Mouse (Mus musculus): ENCODE data around the gene Proser2.

Proser2 gene

DNA sequence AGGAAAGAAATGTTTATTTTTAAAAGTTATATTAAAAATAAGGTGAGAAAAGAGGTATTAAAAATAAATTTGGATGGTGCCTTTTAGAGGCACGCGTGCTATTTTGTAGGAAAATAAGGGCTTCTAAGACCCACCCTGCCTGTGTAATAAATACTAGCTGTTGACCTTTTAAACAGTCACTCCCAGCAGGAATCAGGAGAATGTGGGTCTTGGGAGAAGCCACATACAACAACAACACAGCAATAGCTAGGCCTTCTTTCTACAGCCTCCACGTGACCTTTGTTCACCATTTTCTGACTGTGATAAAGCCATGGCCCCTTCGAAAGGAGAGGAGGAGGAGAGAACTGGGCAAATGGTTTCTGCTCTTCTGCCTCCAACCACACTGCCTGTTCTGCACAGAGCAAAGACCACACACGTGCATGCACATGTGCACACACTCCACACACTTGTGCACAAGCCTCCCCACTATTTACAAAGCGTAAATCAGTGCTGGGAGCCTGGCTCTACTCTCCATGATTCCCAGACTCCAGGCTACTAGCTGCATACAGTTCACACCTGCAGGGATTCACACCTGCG lies 57.2 kb downstream of the Proser2 start:
- DNase-seq (ENCODE audit: low spot score): no peak

- DNase-seq (ENCODE audit: low spot score): no peak
Measured at GRCm38 (mm10) chr2:6071598-6072440, 58.2 kb downstream of the Proser2 start.

DNA sequence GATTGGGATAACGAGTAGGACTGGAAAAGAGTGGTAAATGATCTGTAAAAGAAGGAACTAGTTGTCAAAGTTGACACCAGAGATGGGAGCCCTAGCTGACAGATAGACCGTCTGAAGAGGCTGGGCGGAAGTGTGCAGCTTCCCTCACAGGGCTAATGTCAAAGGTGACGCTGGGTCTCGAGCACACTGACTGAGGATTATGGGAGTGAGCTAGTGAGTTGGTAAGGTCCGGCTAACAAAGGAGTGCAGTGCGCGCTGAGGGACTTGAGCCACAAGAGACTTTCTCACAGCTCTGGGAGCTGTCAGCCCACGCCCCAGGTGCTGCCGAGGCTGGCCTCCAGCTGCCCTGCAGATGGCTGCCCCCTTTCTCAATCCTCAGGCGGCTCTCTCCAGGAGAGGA lies 59.1 kb downstream of the Proser2 start:
- DNase-seq (ENCODE audit: low spot score): no peak

DNA sequence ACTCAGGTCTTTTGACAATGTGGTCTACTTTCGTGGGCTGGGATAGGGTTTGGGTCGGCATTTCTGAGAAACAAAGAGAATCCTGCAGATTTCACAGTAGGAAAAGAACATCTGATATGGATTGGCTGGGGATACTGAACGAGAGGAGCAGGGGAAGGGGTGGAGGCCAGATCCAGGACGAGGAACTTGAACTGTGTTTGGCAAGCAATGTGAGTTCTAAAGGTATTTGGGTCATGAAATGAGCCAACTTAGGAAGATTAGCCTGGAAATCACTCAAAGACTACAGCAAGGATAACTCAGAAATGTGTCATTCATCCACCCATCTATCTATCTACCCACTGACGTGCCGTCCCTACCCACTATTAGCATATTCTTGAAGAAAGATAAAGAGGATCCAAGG lies 62.7 kb downstream of the Proser2 start:
- DNase-seq (ENCODE audit: low spot score): no peak

GRCm38 (mm10) chr2:6060071-6060804 lies 69.8 kb downstream of the Proser2 start:
- DNase-seq (ENCODE audit: low spot score): no peak

DNA sequence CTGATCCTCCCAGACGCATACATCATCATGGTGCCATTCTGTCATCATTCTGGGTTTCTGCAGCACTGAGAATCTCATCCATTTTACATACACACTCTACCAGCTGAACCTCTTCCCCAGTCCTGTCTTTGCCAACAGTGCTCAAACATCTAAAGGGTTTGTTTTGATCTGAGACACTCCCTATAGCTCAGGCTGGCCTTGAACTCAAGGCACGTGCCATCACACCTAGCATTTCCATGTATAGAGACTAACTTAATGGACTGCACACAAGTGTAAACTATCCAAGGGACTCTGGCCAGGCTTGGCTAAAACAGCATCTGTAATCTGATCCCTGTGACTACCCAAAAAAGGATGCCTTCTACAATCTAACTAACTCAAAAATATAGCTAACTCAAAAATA lies 70.7 kb downstream of the Proser2 start:
- DNase-seq (ENCODE audit: low spot score): no peak

GRCm38 (mm10) chr2:6056518-6056917 lies 73.5 kb downstream of the Proser2 start:
- DNase-seq (ENCODE audit: low spot score): no peak

GRCm38 (mm10) chr2:6055466-6055865 lies 74.5 kb downstream of the Proser2 start:
- DNase-seq (ENCODE audit: low spot score): no peak

GRCm38 (mm10) chr2:6049018-6049417 lies 81.0 kb downstream of the Proser2 start:
- no peak for DNase-seq (ENCODE audit: low spot score)

- no peak for DNase-seq (ENCODE audit: low spot score)
Measured at GRCm38 (mm10) chr2:6048570-6048969, 81.4 kb downstream of the Proser2 start.

Measured in urinary bladder, postnatal 10 days (tissue).